Comparison of ENCODE assay signal across 25 mouse cellular contexts in genomic region chr8:83066076-83066475, GRCm38 (mm10).
DNase-seq lines count a peak whose midpoint lies in the region; ATAC-seq and TF ChIP-seq lines count a peak whose summit lies in the region.
"Had no signal": no experiment of that assay in that cellular context is flagged by ENCODE, and none has a peak within 500 bp of the region (broad histone marks: within the 10 kb centered on the region; RNA-seq: fewer than 3 reads in every experiment).

No protein-coding gene starts in this region.

- no peaks in the 10 kb centered on the region for H3K36me3 ChIP-seq in intestine, embryonic 16.5 days (ENCODE audit: control insufficient read depth, insufficient read depth, low read length)
- H3K36me3 ChIP-seq: intestine, embryonic 15.5 days; kidney, embryonic 15.5 days; limb, embryonic 15.5 days; lung, embryonic 15.5 days; stomach, embryonic 15.5 days had no signal

- H3K4me3 ChIP-seq in gastrocnemius, adult 2 months = no peak overlapping the region
- no peak overlapping the region for H3K4me3 ChIP-seq in intestine, embryonic 16.5 days (ENCODE audit: low read length)
- H3K4me3 ChIP-seq: intestine, embryonic 15.5 days; kidney, embryonic 15.5 days; left cerebral cortex, adult 2 months; limb, embryonic 15.5 days; lung, embryonic 15.5 days; stomach, embryonic 15.5 days had no signal

- H3K4me2 ChIP-seq in intestine, embryonic 16.5 days (ENCODE audit: low read depth, low read length) = no peak overlapping the region
- H3K4me2 ChIP-seq: heart, embryonic 11.5 days; intestine, embryonic 15.5 days; kidney, embryonic 15.5 days; limb, embryonic 15.5 days; lung, embryonic 15.5 days; stomach, embryonic 15.5 days had no signal

- TF ChIP-seq CTCF in gastrocnemius, adult 2 months (IDR thresholded peaks at IDR 0.05) = no peak

- intact Hi-C loops in gastrocnemius, adult 2 months (cut with DNase I) = no loop called here
- intact Hi-C loops in gastrocnemius, postnatal 36 days (cut with DNase I) = no loop called here

- no peak for ATAC-seq in intestine, embryonic 16.5 days
- ATAC-seq: forebrain, embryonic 16.5 days; hindbrain, embryonic 16.5 days; intestine, embryonic 15.5 days; Patski had no signal

- 88% methylated on average over 6 of the region's 6 CpGs for WGBS in intestine, embryonic 16.5 days

- no peaks in the 10 kb centered on the region for H3K4me1 ChIP-seq in intestine, embryonic 16.5 days (ENCODE audit: control insufficient read depth, insufficient read depth, low read length)
- H3K4me1 ChIP-seq: intestine, embryonic 15.5 days; kidney, embryonic 15.5 days; limb, embryonic 15.5 days; lung, embryonic 15.5 days; stomach, embryonic 15.5 days had no signal

- H3K9me3 ChIP-seq in intestine, embryonic 16.5 days (ENCODE audit: control insufficient read depth, low read length) = no peaks in the 10 kb centered on the region
- H3K9me3 ChIP-seq: intestine, embryonic 15.5 days; kidney, embryonic 15.5 days; limb, embryonic 15.5 days; lung, embryonic 15.5 days; stomach, embryonic 15.5 days had no signal

- no peak for DNase-seq in gastrocnemius, adult 2 months
- no peak for DNase-seq in gastrocnemius, postnatal 36 days
- peak; percentile 94 for DNase-seq in adipocyte (ENCODE audit: low spot score)
- DNase-seq in cerebellum, adult 18-20 months = peak; percentile 31 to 41
- peak; percentile 51 for DNase-seq in fat pad, adult 2 months (ENCODE audit: extremely low read depth, low read depth, low spot score)
- DNase-seq in c-Kit-positive CD71-positive TER-119-positive erythroid progenitor cells, embryonic 14.5 days (ENCODE audit: low spot score) = no peak
- DNase-seq: adrenal gland, postnatal 10 days; kidney, postnatal 4 days; left cerebral cortex, postnatal 4 days; lung, postnatal 4 days; right cerebral cortex, adult 18-20 months; right cerebral cortex, postnatal 4 days; thymus, postnatal 25 days had no signal

- H3K27me3 ChIP-seq in intestine, embryonic 16.5 days (replicated peaks; ENCODE audit: control insufficient read depth, insufficient read depth, low read length) = no peaks in the 10 kb centered on the region
- H3K27me3 ChIP-seq: intestine, embryonic 15.5 days; kidney, embryonic 15.5 days; limb, embryonic 15.5 days; lung, embryonic 15.5 days; Patski; stomach, embryonic 15.5 days had no signal

- H3K9ac ChIP-seq in intestine, embryonic 16.5 days (ENCODE audit: low read depth, low read length) = no peak overlapping the region
- H3K9ac ChIP-seq: intestine, embryonic 15.5 days; kidney, embryonic 15.5 days; limb, embryonic 15.5 days; liver, embryonic 14.5 days; lung, embryonic 15.5 days; stomach, embryonic 15.5 days had no signal

- H3K27ac ChIP-seq in gastrocnemius, adult 2 months = peak overlapping the region; percentile 90
- H3K27ac ChIP-seq in intestine, embryonic 16.5 days (ENCODE audit: low read length) = no peak overlapping the region
- H3K27ac ChIP-seq: intestine, embryonic 15.5 days; kidney, embryonic 15.5 days; left cerebral cortex, adult 2 months; limb, embryonic 15.5 days; liver, embryonic 14.5 days; lung, embryonic 15.5 days; stomach, embryonic 15.5 days had no signal

Comparison
In these comparisons a context has a peak if more than half of its experiments do, and no peak if none do; other contexts are left out.
1. DNase-seq: peak in adipocyte (single experiment), cerebellum, adult 18-20 months (2 of 2) and fat pad, adult 2 months (single experiment); none in gastrocnemius, adult 2 months (single experiment), gastrocnemius, postnatal 36 days (0 of 2) and c-Kit-positive CD71-positive TER-119-positive erythroid progenitor cells, embryonic 14.5 days (single experiment).